Mouse (Mus musculus) erythroblast, embryonic 14.5 days (primary cell): ENCODE data around the gene Gm13124.

Experiments used
- GATA1 ChIP-seq: IDR thresholded peaks from 2 replicates; pipeline ENCODE4 v1.6.1; 2012; ENCODE audit warnings: low read length, inconsistent platforms, mixed read lengths
- TAL1 ChIP-seq: IDR thresholded peaks from 3 replicates; pipeline ENCODE4 v1.6.1; 2012; ENCODE audit warnings: low read length, inconsistent platforms, mixed read lengths

- TF ChIP-seq GATA1 (no peak), TAL1 (no peak)
Observed at GRCm38 (mm10) chr4:144614586-144614985, 49.7 kb upstream of the Gm13124 start.
